Mouse (Mus musculus): Measurements from ENCODE around the gene Col27a1. TPM values are rescaled to one million over a fixed set of nuclear protein-coding genes. Genes with fewer than 3 reads are reported as not detected.
A peak's percentile ranks its signal among the peaks of the same experiment; 100 is the strongest.
"Not testable (repeated sequence)": the region's sequence is repeated elsewhere in the genome, so short reads cannot be mapped to it uniquely, and the experiment has no call there.

The Col27a1 gene
- total RNA-seq, 1 experiment: 2.4 TPM

DNA sequence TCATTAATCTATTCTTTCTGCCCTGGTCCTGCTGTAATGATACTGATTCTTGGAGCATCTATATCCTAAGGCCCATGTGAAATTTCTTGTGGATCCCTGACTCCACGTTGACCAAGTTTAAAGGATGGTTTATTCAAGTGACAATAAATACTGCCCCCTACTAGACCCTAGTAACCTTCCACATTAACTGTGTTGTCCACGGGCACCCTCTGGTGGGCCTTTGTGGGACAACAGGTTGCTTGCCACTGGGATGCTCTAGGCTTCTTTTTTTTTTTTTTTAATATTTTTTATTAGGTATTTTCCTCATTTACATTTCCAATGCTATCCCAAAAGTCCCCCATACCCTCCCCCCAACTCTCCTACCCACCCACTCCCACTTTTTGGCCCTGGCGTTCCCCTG, 105.8 kb downstream of the Col27a1 start:
- DNase-seq (ENCODE audit: low read depth, low spot score); H3K27ac ChIP-seq (ENCODE audit: insufficient read depth, low read depth, low read length, poor library complexity, severe bottlenecking): not testable (repeated sequence)

DNA sequence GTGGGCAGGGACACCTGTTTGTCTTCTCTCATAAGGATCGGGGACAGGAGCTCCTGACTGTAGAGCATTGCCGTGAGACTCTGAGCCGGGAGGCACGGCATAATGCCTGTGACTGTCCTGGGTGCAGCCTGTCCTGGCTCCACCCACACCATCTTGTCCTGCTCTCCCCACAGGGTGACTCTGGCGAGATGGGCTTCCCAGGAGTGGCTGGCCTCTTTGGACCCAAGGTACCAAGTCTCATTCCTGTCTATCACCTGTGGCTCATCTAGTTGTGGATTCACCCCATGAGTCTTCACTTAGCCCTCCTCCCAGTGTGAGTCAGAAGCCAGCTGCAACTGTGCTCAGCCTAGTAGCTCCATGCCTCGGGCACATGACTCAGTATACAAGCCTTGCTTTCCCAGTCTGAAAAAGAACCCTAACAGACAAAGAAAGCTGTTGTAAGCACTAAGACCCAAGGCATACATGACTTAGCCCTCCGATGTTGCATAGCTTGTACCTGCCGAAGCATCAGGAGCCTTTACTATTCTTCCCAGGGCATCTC, 109.5 kb downstream of the Col27a1 start:
- Histone ChIP-seq H3K36me3 (ENCODE audit: control insufficient read depth, insufficient read depth, low read length, poor library complexity, severe bottlenecking) (no peaks in the 10 kb centered on the region), H3K4me1 (ENCODE audit: control insufficient read depth in 2 of 2, insufficient read depth in 2 of 2, low read length in 2 of 2, poor library complexity in 1 of 2) (no peaks in the 10 kb centered on the region), H3K27ac (ENCODE audit: insufficient read depth, low read depth, low read length, poor library complexity, severe bottlenecking) (no peak overlapping the region), H3K9me3 (ENCODE audit: control insufficient read depth, insufficient read depth, low read depth, low read length) (no peaks in the 10 kb centered on the region), H3K4me3 (ENCODE audit: insufficient read depth in 1 of 2, low read depth in 1 of 2, low read length in 2 of 2, poor library complexity in 1 of 2, severe bottlenecking in 1 of 2) (no peak overlapping the region), H3K9ac (ENCODE audit: insufficient read depth, low read depth, low read length, poor library complexity, severe bottlenecking) (no peak overlapping the region)
- DNase-seq (ENCODE audit: low read depth, low spot score): no peak
- in situ Hi-C loops (cut with MboI; ENCODE audit: low sequenced_read_pairs in 2 of 2, unreplicated experiment in 2 of 2): no loop called here
- TF ChIP-seq MAFK (IDR thresholded peaks at IDR 0.05; ENCODE audit: insufficient read depth, low read depth, low read length) (no peak), ZNF384 (IDR thresholded peaks at IDR 0.05; ENCODE audit: low read depth, low read length) (no peak), CHD2 (IDR thresholded peaks at IDR 0.05; ENCODE audit: low read depth, low read length) (no peak), ZC3H11A (IDR thresholded peaks at IDR 0.05; ENCODE audit: borderline replicate concordance, low read depth, low read length) (no peak), HCFC1 (IDR thresholded peaks at IDR 0.05; ENCODE audit: borderline replicate concordance, insufficient read depth, low read length) (no peak)

More for the DNA sequence above, 105.8 kb downstream of the Col27a1 start:
- TF ChIP-seq ZC3H11A (IDR thresholded peaks at IDR 0.05; ENCODE audit: borderline replicate concordance, low read depth, low read length) (peak; percentile 85), ZNF384 (IDR thresholded peaks at IDR 0.05; ENCODE audit: low read depth, low read length) (peak; percentile 66)
- not testable (repeated sequence) for H3K9ac ChIP-seq (ENCODE audit: insufficient read depth, low read depth, low read length, poor library complexity, severe bottlenecking); H3K4me1 ChIP-seq (ENCODE audit: control insufficient read depth in 2 of 2, insufficient read depth in 2 of 2, low read length in 2 of 2, poor library complexity in 1 of 2); H3K4me3 ChIP-seq (ENCODE audit: insufficient read depth in 1 of 2, low read depth in 1 of 2, low read length in 2 of 2, poor library complexity in 1 of 2, severe bottlenecking in 1 of 2); H3K9me3 ChIP-seq (ENCODE audit: control insufficient read depth, insufficient read depth, low read depth, low read length); H3K36me3 ChIP-seq (ENCODE audit: control insufficient read depth, insufficient read depth, low read length, poor library complexity, severe bottlenecking)
- in situ Hi-C loops (cut with MboI; ENCODE audit: low sequenced_read_pairs in 2 of 2, unreplicated experiment in 2 of 2): loop anchor here (5.0 to 10.0 kb wide), 2 partner anchors 155 to 162 kb away; no protein-coding TSS in a partner anchor

DNA sequence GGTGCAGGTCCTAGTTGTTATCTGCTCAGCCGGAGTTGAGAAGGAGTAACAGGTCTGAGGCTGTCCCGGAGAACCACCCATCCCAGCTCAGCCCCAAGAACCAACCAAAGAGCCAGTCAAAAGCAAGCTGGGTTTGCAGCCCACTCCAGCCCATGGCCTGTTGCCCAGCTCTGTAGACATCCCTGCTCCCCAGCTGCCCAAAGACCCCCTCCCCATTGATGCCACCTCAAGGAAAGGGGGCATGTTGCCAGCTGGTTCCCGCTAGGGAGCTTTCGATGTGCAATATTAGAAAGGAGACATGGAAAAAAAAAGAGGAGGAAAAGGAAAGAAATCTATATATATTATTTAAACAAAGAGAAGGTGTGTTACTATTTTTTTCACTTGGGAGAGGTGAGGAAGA, 119.6 kb downstream of the Col27a1 start:
- Histone ChIP-seq H3K36me3 (ENCODE audit: control insufficient read depth, insufficient read depth, low read length, poor library complexity, severe bottlenecking) (no peaks in the 10 kb centered on the region), H3K27ac (ENCODE audit: insufficient read depth, low read depth, low read length, poor library complexity, severe bottlenecking) (no peak overlapping the region), H3K4me3 (ENCODE audit: insufficient read depth in 1 of 2, low read depth in 1 of 2, low read length in 2 of 2, poor library complexity in 1 of 2, severe bottlenecking in 1 of 2) (no peak overlapping the region), H3K4me1 (ENCODE audit: control insufficient read depth in 2 of 2, insufficient read depth in 2 of 2, low read length in 2 of 2, poor library complexity in 1 of 2) (no peaks in the 10 kb centered on the region), H3K9me3 (ENCODE audit: control insufficient read depth, insufficient read depth, low read depth, low read length) (no peaks in the 10 kb centered on the region), H3K9ac (ENCODE audit: insufficient read depth, low read depth, low read length, poor library complexity, severe bottlenecking) (no peak overlapping the region)
- in situ Hi-C loops (cut with MboI; ENCODE audit: low sequenced_read_pairs in 2 of 2, unreplicated experiment in 2 of 2): no loop called here
- DNase-seq (ENCODE audit: low read depth, low spot score): no peak
- no peak for TF ChIP-seq ZNF384 (IDR thresholded peaks at IDR 0.05; ENCODE audit: low read depth, low read length)
- no peak for TF ChIP-seq ZC3H11A (IDR thresholded peaks at IDR 0.05; ENCODE audit: borderline replicate concordance, low read depth, low read length)
- TF ChIP-seq MAFK (IDR thresholded peaks at IDR 0.05; ENCODE audit: insufficient read depth, low read depth, low read length): no peak
- TF ChIP-seq CHD2 (IDR thresholded peaks at IDR 0.05; ENCODE audit: low read depth, low read length): no peak
- no peak for TF ChIP-seq HCFC1 (IDR thresholded peaks at IDR 0.05; ENCODE audit: borderline replicate concordance, insufficient read depth, low read length)

DNA sequence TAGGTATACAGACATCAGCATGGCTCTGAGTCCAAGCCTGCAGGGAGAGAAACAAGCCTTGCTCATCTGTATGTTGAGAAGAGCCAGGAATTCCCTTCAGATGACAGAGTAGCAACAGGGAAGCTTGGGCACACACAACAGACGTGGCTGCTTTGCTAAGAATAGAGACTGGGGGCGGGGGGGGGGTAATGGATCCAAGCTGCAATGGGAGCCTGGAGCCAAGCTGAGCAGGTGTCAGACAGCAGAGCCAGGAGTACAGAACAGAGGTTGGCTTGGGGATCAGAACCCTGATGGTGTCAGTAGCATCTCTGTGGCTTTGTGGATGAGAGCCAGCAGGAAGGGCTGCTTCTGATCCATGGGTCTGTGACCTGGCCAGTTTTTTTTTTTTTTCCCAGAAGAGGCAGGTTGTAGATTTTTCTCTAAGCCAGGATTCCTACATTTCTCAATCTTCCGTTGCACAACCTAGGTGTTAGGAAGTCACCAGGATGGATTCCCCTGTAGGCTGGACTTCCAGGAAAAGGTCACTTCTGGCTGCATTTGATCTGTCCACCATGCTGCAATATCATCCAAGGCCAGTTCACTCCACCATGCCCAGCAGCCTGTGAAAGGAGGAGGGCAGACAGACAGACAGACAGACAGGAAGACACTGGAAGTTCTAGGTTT, 124.7 kb downstream of the Col27a1 start:
- Histone ChIP-seq H3K36me3 (ENCODE audit: control insufficient read depth, insufficient read depth, low read length, poor library complexity, severe bottlenecking) (no peaks in the 10 kb centered on the region), H3K4me3 (ENCODE audit: insufficient read depth in 1 of 2, low read depth in 1 of 2, low read length in 2 of 2, poor library complexity in 1 of 2, severe bottlenecking in 1 of 2) (no peak overlapping the region), H3K4me1 (ENCODE audit: control insufficient read depth in 2 of 2, insufficient read depth in 2 of 2, low read length in 2 of 2, poor library complexity in 1 of 2) (peaks cover 0 to 3% of the 10 kb centered on the region in 2 experiments; a peak in 1 of 4 replicates), H3K9ac (ENCODE audit: insufficient read depth, low read depth, low read length, poor library complexity, severe bottlenecking) (no peak overlapping the region), H3K9me3 (ENCODE audit: control insufficient read depth, insufficient read depth, low read depth, low read length) (no peaks in the 10 kb centered on the region), H3K27ac (ENCODE audit: insufficient read depth, low read depth, low read length, poor library complexity, severe bottlenecking) (no peak overlapping the region)
- TF ChIP-seq ZNF384 (IDR thresholded peaks at IDR 0.05; ENCODE audit: low read depth, low read length): no peak
- no peak for TF ChIP-seq CHD2 (IDR thresholded peaks at IDR 0.05; ENCODE audit: low read depth, low read length)
- DNase-seq (ENCODE audit: low read depth, low spot score): no peak
- in situ Hi-C loops (cut with MboI; ENCODE audit: low sequenced_read_pairs in 2 of 2, unreplicated experiment in 2 of 2): no loop called here

DNA sequence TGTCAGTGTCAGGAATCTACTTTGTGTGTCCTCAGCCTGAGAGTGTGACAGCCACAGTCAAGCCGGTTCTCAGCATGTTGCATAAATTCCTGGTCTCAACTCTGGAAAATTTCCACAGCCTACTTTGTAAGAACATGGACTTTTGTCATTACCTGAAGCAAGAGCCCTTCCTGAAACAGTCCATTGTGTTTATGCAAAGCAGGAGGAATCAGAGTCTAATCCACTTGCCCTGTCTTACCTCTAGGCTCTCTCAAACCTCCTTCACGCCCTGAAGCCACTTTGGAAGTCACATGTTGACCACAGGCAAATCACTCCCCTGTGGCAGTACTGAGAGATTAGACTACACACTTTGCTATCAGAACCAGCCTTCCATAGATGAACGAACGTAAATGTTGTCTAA, 128.7 kb downstream of the Col27a1 start:
- in situ Hi-C loops (cut with MboI; ENCODE audit: low sequenced_read_pairs in 2 of 2, unreplicated experiment in 2 of 2): no loop called here
- Histone ChIP-seq H3K4me3 (ENCODE audit: insufficient read depth in 1 of 2, low read depth in 1 of 2, low read length in 2 of 2, poor library complexity in 1 of 2, severe bottlenecking in 1 of 2) (no peak overlapping the region), H3K36me3 (ENCODE audit: control insufficient read depth, insufficient read depth, low read length, poor library complexity, severe bottlenecking) (no peaks in the 10 kb centered on the region), H3K9ac (ENCODE audit: insufficient read depth, low read depth, low read length, poor library complexity, severe bottlenecking) (no peak overlapping the region), H3K4me1 (ENCODE audit: control insufficient read depth in 2 of 2, insufficient read depth in 2 of 2, low read length in 2 of 2, poor library complexity in 1 of 2) (peaks cover 0 to 3% of the 10 kb centered on the region in 2 experiments; a peak in 1 of 4 replicates), H3K9me3 (ENCODE audit: control insufficient read depth, insufficient read depth, low read depth, low read length) (no peaks in the 10 kb centered on the region), H3K27ac (ENCODE audit: insufficient read depth, low read depth, low read length, poor library complexity, severe bottlenecking) (no peak overlapping the region)
- TF ChIP-seq ZNF384 (IDR thresholded peaks at IDR 0.05; ENCODE audit: low read depth, low read length) (no peak), HCFC1 (IDR thresholded peaks at IDR 0.05; ENCODE audit: borderline replicate concordance, insufficient read depth, low read length) (no peak)
- DNase-seq (ENCODE audit: low read depth, low spot score): peak; percentile 33
